Mouse (Mus musculus) cerebellum, adult 2 months (tissue): ENCODE measurements around the gene St6galnac3. TPM values are rescaled to one million over a fixed set of nuclear protein-coding genes. Genes with fewer than 3 reads are reported as not detected.

ENCODE experiments used
- DNase-seq, 2 experiments: peaks; one replicate each; pipeline ENCODE4 v3.0.0; 2021
- H3K27ac ChIP-seq: fragments of 200-500 bp; 2 replicates; pipeline ENCODE4 v1.5.1; 2012; ENCODE audit warnings: low read length, control low read depth, inconsistent platforms; ENCODE audit not compliant: insufficient read depth
- H3K27me3 ChIP-seq: fragments of 200-500 bp; 2 replicates; pipeline ENCODE4 v1.6.1; 2012; ENCODE audit warnings: inconsistent platforms, mild to moderate bottlenecking, low read length, moderate library complexity; ENCODE audit not compliant: control insufficient read depth, insufficient read depth
- H3K4me1 ChIP-seq: fragments of 200-500 bp; 2 replicates; pipeline ENCODE4 v1.6.1; 2011; ENCODE audit warnings: low read length; ENCODE audit not compliant: control insufficient read depth, insufficient read depth
- H3K4me3 ChIP-seq: fragments of 200-500 bp; replicated peaks from 2 replicates; pipeline ENCODE3; 2011; ENCODE audit warnings: mild to moderate bottlenecking, low read depth, low read length, control low read depth; ENCODE audit not compliant: insufficient read depth
- CTCF ChIP-seq: fragments of 200-500 bp; IDR thresholded peaks from 2 replicates; pipeline ENCODE4 v1.5.1; 2011; ENCODE audit warnings: low read depth, mild to moderate bottlenecking, control low read depth, low read length, moderate library complexity, borderline replicate concordance; ENCODE audit not compliant: insufficient read depth
- POLR2A ChIP-seq: fragments of 200-500 bp; IDR thresholded peaks from 2 replicates; pipeline ENCODE4 v1.6.1; 2011; ENCODE audit warnings: low read length, control low read depth, borderline replicate concordance; ENCODE audit not compliant: insufficient read depth
- WGBS: fragments of 180-500 bp; shearing (Covaris S2); methylation state at CpG from one replicate; pipeline ENCODE4 v1.1.7; 2018; 5-methylcytosine and 5-hydroxymethylcytosine counted together
- polyA plus RNA-seq: library from polyadenylated mRNA; depleted of rRNA; stranded (reverse); fragments of >200 nt; gene quantifications from 2 replicates; pipeline ENCODE4 v1.2.3, GENCODE M21; 2012

St6galnac3 gene
- polyA plus RNA-seq, 1 experiment: 14.6 TPM

DNA sequence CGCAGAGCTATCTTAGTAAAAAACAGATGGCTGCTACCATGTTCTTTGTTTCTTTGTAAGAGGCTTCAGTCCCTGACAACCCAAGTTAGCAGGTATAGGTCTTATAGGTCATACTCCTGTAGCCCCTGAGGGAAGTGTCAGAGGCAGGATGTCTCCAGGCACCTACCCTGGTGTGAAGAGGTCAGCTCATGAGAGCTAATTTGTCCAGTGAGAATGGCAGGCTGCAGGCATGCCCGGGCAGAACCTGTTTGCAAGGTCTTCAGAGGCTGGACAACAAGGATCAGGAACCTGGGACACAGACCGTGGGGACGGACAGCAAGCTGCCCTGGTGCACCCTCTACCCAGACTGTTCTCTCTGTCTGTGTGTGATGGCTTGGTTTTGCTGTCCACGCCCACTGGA is 482.4 kb downstream of the St6galnac3 start:
- Histone ChIP-seq H3K27ac (no peak overlapping the region), H3K27me3 (no peaks in the 10 kb centered on the region), H3K4me1 (peaks cover 3% of the 10 kb centered on the region; the same call in 1 of the 2 replicates), H3K4me3 (no peak overlapping the region)
- DNase-seq: no peak
- TF ChIP-seq CTCF (no peak), POLR2A (no peak)
- WGBS: 90% methylated on average over 5 of the region's 5 CpGs

DNA sequence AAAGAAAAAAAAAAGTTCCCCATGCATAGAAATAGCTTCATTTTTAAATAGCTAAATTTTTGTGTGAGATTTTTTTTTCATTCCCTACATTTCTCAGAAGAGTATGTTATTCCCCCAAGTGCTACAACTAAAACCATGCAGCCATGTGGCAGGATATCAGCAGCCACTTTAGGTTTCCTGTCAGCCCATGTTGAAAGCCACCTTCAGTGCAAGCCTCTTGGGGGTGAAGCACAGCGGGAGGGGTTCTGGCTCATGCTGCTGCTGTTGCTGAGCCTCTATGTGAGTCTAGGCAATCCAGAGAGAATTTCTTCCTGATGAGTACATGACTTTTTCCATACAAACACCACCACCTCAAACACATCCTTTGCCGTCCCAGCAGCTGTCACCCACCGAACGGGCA is 483.8 kb downstream of the St6galnac3 start:
- Histone ChIP-seq H3K27me3 (no peaks in the 10 kb centered on the region), H3K4me1 (peaks cover 3% of the 10 kb centered on the region; the same call in 1 of the 2 replicates), H3K27ac (no peak overlapping the region), H3K4me3 (no peak overlapping the region)
- TF ChIP-seq POLR2A (no peak), CTCF (no peak)
- DNase-seq: no peak
- 78% methylated on average over 4 of the region's 4 CpGs for WGBS

DNA sequence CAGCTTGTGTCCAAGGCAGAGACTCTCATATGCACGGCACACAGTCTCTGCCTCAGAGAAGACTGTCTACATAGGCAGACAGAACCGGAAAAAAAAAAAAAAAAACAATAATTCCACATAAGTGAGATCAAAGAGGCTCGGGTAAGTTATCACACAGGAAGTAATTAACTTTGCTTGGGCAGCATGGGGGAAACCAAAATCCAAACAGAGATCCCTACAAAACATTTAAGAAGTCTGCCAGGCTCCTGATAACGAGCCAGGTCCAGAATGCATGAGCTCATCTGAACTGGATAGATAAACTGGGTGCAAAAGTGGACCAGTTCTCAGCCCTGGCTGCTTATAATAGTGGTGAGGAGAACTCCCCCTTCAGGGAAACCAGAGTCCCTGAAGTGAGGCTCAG is 484.6 kb downstream of the St6galnac3 start:
- TF ChIP-seq POLR2A: no peak
- no peak for TF ChIP-seq CTCF
- DNase-seq: no peak
- Histone ChIP-seq H3K4me3 (no peak overlapping the region), H3K27me3 (no peaks in the 10 kb centered on the region), H3K4me1 (peaks cover 3% of the 10 kb centered on the region; the same call in 1 of the 2 replicates), H3K27ac (no peak overlapping the region)
- 41% methylated on average over 4 of the region's 4 CpGs for WGBS

DNA sequence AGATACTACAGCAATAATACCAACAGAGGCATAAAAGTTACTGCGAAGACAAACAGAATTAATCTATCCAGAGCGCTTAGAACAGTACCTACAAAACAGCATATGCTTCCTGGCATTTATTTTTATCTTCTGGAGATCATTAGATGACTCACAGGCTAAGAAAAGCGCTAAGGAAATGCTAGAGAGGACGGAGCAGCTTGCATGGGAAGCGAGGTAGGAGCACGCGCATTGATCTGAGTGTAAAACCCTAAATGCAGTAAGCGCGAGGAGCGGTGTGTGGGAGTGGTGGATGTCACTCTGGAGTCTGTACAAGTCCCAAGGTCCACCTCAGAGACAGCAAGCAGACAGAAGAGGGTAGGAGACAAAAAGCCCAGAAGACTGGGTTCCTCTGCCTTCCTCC is 486.6 kb downstream of the St6galnac3 start:
- WGBS: 80% methylated on average over 10 of the region's 10 CpGs
- DNase-seq: peak in 1 of 2 experiments; percentile 4
- TF ChIP-seq POLR2A: no peak
- no peak for TF ChIP-seq CTCF
- no peak overlapping the region for H3K27ac ChIP-seq
- no peak overlapping the region for H3K4me3 ChIP-seq
- peaks cover 3% of the 10 kb centered on the region; the same call in 1 of the 2 replicates for H3K4me1 ChIP-seq
- H3K27me3 ChIP-seq: no peaks in the 10 kb centered on the region

DNA sequence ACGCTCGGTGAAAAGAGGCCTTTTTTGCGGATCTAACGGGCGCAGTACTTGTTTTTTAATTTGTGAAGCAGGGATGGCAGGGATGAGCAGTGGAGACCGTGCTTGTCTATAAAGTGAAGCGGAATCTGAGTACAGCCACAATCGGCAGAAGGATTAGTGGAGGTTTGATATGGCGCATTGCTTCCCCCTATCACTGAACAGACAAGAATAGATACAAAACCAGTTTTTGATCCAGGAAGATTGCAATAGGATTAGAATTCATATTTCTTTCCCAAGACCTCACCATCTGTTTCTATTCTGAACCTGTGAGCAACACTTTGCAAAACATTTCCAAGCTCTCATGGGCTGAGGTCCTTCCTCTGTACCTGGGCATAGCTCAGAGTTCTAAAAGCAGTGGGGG is 488.7 kb downstream of the St6galnac3 start:
- no peak overlapping the region for H3K4me3 ChIP-seq
- WGBS: 92% methylated on average over 9 of the region's 9 CpGs
- H3K4me1 ChIP-seq: peaks cover 3% of the 10 kb centered on the region; the same call in 1 of the 2 replicates
- TF ChIP-seq POLR2A (no peak), CTCF (no peak)
- no peaks in the 10 kb centered on the region for H3K27me3 ChIP-seq
- no peak overlapping the region for H3K27ac ChIP-seq
- DNase-seq: no peak

DNA sequence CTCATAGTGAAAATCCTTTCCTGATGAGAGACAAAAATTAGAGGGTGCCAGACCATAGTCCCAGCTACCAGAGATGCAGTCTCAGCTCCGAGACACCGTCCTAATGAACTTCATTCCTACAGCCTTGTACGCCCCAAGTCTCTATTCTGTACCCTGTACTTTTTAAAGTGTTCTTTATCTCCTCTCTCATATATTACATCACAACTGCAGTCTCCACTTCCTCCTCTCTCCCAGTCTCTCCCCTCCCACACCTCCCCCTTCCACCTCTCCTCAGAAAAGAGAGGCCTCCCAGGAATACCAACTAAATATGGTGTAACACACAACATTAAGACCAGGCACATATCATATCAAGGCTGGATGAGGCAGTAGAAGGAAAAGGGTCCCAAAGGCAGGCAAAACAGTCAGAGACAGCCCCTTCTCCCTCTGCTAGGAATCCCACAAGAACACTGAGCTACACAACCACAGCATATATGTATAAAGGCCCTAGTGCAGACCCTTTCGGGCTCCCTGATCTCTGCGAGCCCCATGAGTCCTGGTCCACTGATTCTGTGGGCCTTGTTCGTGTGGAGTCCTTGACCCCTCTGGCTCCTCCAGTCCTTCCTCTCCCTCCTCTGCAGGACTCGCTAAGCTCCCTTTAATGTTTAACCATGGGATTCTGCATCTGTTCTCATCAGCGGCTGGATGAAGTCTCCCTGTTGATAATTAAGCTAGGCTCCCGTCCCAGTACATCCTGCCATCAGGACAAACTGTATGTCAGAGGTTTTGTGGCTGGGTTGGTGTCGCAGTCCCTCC is 502.2 kb downstream of the St6galnac3 start:
- TF ChIP-seq CTCF: no peak
- no peak for TF ChIP-seq POLR2A
- no peaks in the 10 kb centered on the region for H3K27me3 ChIP-seq
- no peak overlapping the region for H3K27ac ChIP-seq
- H3K4me3 ChIP-seq: no peak overlapping the region
- no peak for DNase-seq
- no peaks in the 10 kb centered on the region; the same call in 1 of the 2 replicates for H3K4me1 ChIP-seq
- 90% methylated on average over 10 of the region's 10 CpGs for WGBS

DNA sequence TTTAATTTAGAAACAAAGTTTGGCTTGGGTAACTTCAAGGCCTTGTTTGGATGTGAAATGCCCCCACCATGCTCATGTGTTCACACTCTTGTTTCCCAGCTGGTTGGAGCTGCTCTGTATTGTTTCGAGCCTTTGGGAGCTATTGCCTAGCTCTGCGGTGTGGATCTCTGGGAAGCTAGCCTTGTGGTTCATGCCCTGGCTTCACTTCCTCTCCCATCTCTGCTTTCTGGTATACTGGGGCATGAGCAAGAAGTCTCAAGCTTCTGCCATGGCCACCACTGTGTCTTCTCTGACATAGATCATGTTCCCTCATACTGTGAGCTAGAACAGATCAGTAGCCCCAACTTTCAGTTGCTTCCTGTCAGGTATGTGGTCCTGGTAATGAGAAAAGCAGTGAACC is 505.6 kb downstream of the St6galnac3 start:
- 93% methylated on average over 2 of the region's 2 CpGs for WGBS
- H3K27ac ChIP-seq: no peak overlapping the region
- H3K4me1 ChIP-seq: no peaks in the 10 kb centered on the region
- no peak overlapping the region for H3K4me3 ChIP-seq
- no peak for DNase-seq
- no peaks in the 10 kb centered on the region for H3K27me3 ChIP-seq
- no peak for TF ChIP-seq CTCF
- no peak for TF ChIP-seq POLR2A

DNA sequence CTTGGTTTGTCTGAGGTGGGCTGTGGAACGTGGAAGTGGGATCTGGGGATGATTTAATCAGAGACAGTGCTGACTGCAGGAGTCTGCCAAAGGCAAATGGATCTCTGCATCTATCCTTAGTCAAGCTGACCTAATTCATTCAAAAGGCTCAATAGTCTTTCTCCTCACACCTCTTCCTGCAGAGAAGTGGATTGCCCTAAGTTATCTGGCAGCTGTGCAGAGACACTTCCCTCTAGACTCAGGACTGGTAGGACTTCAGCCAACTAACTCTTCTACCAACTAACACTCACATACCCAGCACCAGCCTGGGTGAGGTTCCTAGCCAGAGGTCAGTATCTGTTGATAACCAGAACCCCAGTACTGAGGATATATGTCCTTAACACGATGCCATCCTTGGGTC is 516.8 kb downstream of the St6galnac3 start:
- DNase-seq: no peak
- H3K4me1 ChIP-seq: no peaks in the 10 kb centered on the region
- no peaks in the 10 kb centered on the region for H3K27me3 ChIP-seq
- WGBS: 84% methylated on average over 2 of the region's 2 CpGs
- H3K27ac ChIP-seq: no peak overlapping the region
- TF ChIP-seq CTCF (no peak), POLR2A (no peak)
- no peak overlapping the region for H3K4me3 ChIP-seq
